Mouse (Mus musculus): Measurements from ENCODE around the gene Ephb2.

The Ephb2 gene

DNA sequence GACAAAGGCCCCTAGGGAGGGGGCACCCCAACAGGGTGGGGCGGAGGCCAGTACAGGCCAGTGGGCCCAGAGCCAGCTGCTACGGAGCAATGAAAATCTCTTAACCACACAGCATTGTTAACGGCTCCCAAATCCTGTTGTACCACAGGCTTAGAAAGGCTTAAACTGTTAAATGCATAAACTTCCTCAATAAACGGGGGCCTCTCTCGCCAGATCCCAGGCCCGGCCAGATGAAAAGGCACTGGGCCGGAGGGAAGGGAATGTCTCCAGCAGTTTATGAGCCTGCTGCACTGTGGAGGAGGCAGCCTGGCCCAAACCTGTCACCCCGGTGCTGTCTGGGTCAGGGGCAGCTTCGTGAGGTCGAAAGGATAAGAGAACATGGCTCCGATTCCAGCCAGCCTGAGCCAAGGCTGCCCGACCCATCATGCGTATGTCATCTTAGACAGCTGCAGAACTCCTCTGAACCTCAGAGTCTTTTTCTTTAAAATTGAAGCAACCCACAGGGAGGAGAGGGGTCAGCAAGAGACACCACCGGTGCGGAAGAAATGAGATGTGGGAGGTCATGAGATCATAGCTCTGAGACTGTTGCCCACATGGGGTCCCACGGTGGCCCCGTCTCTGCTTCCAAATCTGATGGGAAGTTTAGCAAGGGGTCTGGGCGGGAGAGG lies 73.9 kb downstream of the Ephb2 start:
- no peak for DNase-seq (ENCODE audit: low spot score)

DNA sequence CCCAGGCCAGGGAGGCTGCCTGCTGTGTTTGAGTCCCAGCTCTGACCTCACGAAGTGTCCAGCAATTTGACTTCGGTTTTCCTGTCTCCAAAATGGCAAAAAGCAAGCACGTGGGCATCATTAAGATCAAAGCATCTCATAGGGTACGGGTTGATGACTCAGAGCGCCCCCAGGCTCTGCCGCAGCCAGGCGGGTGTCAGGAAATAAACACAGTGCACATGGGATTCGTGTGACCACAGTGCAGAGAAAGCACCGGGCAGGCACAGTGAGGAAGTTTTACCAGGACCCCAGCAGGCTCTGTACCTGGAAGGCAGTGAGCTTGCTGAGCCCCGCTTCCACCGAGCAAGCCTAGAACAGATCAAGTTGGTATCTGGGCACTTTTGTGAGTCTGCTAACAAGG lies 74.9 kb downstream of the Ephb2 start:
- no peak for DNase-seq (ENCODE audit: low spot score)

DNA sequence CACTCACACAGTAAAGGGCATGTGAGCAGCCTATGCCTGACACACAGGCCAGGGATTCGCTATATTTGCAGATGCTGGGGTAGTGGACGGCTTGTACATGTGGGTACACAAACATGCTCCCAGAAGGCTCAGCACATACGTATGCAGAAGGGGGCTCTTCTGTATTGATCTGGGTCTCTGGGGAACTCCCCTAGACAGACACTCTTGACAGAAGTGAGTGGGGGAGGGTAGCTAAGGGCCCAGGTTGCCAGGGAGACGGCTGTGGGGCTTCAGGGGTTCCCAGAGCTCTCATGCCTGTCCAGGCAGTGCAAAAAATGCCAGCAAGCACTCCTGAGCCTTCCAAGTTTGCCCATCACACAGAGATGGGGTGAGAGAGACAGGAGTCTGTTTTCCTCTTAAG lies 78.7 kb downstream of the Ephb2 start:
- no peak for DNase-seq (ENCODE audit: low spot score)

DNA sequence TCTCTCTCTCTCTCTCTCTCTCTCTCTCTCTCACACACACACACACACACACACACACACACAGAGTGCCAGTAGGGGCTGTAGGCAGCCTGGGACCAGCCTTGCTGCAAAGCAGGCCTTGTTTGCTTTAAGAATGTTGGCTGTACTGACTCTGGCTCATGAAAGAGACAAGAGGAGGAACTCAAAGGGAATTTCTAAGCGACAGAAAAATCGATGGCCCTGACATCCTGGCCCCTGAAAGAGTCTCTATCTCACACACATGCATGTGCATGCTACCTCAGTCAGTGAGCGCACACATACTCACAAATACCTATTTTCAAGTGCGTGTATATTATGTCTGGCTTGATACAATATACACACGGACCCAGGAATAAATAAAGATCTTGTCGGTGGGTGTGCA lies 79.3 kb downstream of the Ephb2 start:
- no peak for DNase-seq (ENCODE audit: low spot score)

DNA sequence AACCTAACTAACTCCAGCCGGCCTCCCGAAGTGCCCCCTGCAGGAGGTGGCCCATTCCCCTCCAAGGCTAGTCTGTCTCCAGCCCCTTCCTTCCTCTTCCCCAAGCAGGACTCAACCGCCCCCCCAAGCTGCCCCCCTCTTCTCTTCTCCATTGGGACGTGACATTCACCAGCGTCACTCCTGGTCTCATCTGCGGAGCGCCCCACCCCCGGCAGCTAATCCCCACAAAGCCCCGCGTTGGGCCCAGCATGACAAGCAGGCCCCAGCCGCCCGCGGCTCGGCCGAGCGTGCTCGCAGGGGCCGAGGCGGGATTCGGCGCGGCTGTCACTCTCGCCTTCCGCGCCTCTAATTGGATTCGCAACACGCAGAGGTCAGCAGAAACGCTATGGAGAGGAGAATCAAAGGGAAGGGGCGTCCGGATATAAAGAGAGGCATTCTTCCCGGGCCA lies 80.4 kb downstream of the Ephb2 start:
- DNase-seq (ENCODE audit: low spot score), result no peak

DNA sequence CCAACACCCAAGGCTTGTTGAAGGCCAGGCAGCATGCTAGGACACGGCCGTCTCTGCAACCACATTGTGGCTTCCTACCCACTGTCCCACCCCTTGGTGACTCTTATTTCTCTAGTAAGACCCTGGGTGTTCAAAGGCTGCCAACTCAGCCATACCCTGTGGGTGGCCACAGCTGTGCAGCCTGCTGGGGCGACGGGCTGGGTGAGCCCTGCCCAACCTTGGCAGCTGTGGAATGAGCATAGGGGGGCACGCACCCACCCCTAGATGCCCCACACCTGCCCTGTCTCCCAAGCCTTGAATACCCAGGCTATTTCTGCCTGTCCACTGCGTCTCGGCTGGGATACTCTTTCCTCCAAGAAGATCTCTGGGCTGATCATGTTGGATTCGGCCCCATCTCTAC lies 81.5 kb downstream of the Ephb2 start:
- DNase-seq (ENCODE audit: low spot score), result no peak

DNA sequence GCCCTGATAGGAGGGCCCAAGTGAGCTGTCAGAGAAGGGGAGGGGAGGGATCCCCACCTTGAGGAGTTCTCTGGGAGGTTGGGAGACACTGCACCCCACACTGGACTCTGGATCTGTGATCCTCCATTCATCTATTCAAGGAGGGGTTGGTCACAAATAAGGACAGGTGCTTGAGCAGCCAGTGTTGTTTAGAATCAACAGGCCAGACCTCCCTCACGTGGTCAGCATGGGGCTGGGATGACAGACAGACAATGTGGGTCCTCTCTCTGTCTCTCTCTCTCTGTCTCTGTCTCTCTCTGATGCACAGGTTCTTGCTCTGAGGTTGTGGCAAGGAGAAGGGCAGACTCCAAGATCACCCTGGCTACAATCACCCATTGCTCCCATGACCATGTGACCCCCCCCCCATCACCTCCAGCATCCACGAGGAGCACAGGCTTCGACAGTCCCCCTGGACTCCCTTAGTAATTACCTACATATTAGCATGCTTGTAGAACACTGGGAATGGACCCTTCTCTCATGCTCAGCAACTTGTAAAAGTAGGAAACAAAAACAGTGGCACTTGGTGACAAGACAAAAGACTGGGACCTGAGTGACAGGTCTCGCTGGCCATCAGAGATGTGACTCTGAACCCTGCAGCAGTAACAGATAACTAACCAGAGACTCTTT lies 84.3 kb downstream of the Ephb2 start:
- DNase-seq (ENCODE audit: low spot score), result no peak

DNA sequence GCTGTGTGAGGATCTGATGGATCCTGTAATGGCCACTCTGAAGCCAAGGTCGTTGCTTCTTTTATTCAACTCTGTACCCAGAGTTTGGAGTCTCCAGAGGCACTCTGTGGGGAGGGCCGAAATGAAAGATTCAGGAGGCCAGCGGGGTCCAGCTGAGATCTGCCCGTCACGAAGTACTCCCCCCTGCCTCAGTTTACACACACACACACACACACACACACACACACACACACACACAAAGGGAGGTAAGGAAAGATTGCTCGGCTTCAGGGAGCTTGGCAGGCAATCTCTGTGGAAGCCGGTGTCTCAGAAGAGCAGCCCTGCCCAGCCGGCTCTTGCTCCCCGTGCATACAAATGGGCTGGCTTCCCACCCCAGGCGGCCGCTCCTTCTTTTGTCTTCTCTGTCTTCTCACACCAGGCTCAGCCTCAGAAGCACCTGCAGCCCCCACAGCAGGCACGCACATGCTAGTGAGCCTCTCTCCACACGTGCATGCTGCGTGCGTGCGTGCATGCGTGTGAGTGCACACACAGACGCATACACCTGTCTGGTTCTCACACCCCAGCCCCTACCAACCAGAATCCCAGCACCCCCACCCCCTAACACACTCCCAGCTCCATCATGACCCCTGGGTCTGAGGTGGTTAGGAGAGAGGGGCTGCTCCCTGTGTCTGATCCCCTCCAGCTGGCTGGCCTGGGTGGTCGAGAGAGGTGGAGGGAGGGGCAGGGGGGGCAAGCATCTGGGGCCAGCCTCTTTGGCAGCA lies 85.0 kb downstream of the Ephb2 start:
- DNase-seq (ENCODE audit: low spot score), result no peak

DNA sequence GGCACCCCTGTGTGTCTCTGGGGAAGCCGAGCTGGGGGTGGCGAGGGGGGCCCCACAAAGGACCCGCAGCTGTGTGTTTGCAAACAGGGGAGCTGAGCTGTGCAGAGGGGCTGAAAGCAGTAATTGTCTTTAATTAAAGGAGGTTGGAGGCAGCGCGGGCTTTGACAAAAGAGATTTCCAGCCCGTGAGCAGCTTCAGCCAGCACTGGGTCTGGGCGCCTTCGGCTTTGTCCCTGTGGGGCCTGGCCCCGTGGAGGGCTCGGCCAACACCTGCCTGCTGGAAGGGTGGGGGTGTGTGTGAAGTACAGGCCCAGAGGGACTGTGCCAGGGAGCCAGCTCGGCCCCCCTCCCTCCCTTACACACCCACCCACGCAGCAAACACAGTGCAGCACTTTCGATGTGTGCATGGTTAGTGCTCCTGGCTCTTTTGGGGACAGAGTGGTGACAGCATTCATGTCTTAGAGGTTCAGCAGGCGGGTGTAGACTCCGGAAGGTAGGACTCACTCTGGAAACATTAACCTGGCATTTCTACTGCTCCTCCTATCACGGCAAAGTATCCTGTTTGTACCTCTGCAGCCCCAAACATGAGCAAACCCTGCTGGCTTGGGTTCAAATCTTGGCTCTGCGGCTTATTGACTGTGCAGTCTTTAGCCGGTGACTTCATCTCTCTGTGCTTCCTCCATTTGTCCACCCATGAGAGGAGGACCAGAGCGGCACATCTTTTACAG lies 85.8 kb downstream of the Ephb2 start:
- no peak for DNase-seq (ENCODE audit: low spot score)

DNA sequence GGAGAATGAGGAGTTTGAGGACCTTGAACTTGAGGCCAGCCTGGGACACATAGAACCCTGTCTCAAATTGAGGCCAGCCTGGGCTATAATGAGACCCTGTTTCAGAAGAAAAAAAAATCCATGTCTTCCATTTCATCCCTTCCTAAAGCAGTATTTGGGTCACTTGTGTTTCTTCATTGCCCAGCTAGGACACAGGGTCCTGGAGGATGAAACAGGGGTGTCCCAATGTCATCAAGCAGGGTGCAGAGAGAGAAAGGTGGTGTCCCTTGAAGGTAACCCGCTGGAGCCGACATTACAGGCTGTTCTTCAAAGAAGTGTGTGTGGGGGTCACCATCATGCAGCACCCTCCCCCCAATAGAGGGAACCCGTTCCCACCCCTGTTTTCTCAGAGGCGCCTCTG lies 86.4 kb downstream of the Ephb2 start:
- DNase-seq (ENCODE audit: low spot score), result no peak

DNA sequence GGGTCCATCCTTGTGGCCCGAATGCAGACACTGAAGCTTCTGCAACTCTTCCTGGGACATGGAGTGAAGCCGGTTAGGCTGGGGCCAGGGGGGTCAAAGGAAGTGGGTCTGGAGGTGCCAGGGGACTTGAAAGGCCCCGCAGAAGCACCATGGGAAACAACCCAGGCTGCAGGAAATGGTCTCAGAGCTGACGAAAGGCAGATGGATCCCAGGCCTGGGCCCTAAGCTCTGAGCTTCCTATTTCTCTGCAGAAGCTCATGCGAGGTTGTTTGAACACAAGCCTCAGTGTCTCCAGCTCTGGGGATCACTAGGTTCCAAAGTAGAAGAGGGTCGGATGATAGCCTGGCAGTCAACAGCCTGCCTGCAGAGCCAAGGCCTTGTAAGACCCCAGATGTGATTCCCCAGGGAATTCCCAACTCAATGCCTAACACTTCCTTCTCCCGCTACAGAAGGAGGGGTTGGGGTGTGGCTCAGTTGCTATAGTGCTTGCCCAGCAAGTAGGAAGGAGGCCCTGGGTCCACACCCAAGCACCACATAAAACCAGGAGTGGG lies 86.9 kb downstream of the Ephb2 start:
- DNase-seq (ENCODE audit: low spot score), result no peak

DNA sequence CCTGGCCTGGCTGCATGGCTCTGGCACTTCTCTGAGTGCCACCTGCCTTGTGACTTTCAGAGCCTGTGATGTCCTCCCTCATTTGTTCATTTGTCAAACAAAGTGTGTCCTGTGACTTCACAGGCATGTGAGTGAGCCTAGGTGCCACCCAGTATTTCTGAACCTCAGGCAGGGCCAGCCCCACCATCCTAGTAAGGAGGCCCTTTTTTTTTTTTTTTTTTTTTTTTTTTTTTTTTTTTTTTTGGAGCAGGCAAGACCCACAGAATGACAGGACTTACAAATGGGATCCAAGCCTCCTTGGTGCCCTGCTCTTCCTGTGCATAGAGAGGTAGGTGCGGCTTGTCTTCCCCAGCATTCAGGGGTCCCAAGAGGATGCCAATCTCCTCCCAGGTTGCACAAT lies 89.3 kb downstream of the Ephb2 start:
- DNase-seq (ENCODE audit: low spot score), result no peak

DNA sequence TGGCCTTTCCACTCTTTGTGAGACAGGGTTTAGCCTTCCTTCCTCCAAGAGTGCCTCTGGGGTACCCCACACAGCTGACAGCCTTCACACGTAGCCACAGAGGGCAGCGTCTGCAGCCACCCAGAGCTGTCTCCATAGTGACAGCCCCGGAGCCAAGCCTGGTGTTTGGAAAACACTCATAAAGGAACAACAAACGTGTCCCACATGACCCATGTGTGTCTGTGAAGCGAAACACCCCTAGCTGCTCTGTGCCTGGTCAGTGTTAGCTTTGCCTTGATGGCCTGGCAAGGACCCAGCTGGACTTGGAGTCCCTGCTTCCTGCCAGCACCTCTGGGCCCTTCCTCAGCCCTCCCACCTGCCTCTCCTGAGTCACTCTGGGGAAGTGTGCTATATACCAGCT lies 93.1 kb downstream of the Ephb2 start:
- DNase-seq (ENCODE audit: low spot score), result no peak

DNA sequence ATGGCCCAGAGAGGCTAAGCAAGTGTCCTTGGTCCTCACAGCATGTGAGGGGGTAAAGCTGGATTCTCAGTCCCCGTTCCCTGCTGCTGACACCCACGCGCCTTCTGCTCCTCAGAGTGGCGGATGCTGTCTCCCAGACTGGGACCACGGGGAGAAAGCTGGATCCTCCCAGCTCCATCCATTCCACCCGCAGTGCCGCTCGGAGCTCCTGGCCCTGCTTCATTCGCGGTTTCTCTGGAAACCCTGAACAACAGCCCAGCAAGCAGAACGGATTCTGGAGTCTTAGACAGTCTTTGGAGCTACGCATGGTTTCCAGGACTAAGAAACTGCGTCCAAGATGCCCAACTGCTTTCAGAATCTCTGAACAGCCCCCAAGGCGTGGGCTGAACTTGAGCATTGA lies 93.9 kb downstream of the Ephb2 start:
- peak; percentile 66 for DNase-seq (ENCODE audit: low spot score)

DNA sequence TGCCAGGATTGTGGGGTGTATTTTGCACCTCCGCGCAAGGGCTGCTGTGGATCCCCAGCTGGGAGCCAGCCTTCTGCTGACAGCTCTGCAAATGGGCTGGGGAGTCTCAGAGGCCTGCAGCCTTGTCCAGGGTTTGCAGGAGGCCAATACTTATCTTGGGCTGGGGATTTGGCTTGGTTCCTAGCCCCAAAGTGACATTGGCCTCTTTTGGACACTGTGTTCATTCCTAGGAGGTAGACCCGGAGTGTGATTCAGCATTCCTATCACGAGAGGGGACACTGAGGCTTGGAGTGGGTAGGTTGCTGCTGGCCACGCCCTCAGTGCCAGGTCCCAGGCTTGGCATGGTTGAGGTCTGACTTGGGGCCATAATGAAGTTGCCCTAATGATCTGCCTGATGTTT lies 94.8 kb downstream of the Ephb2 start:
- no peak for DNase-seq (ENCODE audit: low spot score)

DNA sequence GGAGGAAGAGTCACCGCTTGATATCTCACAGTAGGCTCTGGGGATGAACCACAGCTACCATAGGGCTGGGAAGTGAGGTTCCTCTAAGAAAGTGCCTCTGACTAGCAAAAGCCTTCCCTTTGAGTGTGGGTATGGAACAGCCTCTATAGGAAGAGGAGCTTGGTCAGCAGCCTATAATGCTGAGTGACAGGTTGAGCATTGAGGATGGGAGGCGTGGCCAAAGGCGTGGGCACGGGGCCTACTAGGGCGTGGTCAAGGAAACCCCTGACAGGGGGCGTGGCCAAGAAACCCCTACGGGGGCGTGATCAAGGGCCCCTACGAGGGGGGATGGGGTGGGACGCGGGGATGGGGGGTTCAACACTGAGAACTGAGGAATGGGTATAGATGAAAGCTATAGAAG lies 96.6 kb downstream of the Ephb2 start:
- DNase-seq (ENCODE audit: low spot score), result no peak

DNA sequence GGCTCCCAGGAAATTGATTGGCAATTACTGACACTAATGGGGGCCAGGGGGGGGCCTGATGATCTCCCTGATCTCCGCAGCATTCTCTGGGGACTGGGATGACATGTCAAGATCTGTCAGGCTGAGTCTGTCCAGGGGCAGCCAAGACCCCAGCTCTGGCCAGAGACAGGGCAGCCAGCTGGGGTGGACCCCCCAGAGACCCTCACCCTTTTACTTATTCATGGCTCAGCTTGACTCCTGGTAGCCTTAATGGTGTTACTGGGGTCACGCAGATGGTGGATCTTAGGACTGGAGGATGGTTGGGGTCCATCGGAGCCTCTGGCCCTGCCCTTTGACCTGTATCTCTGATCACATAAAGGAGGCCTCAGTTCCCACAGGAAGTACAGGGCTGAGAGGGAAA lies 97.5 kb downstream of the Ephb2 start:
- DNase-seq (ENCODE audit: low spot score), result no peak

DNA sequence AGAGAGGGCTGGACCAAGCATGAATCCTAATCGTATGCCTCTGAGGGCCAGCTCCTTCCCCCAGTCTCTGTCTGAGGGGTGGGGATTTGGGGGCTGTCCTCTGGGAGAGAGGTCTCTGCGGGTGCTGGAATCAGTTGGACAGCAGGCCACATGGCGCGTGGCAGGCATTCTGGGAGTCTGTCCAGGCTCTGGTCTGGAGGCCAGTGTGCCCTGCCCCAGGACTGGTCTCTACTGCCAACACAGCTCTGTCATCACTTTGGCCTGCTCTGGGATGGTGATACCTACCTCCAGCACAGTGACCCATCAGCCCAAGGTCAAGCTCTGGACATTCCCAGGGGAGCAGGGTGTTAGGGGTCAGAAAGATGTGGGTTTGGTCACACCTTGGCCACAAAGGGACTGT lies 99.9 kb downstream of the Ephb2 start:
- no peak for DNase-seq (ENCODE audit: low spot score)

DNA sequence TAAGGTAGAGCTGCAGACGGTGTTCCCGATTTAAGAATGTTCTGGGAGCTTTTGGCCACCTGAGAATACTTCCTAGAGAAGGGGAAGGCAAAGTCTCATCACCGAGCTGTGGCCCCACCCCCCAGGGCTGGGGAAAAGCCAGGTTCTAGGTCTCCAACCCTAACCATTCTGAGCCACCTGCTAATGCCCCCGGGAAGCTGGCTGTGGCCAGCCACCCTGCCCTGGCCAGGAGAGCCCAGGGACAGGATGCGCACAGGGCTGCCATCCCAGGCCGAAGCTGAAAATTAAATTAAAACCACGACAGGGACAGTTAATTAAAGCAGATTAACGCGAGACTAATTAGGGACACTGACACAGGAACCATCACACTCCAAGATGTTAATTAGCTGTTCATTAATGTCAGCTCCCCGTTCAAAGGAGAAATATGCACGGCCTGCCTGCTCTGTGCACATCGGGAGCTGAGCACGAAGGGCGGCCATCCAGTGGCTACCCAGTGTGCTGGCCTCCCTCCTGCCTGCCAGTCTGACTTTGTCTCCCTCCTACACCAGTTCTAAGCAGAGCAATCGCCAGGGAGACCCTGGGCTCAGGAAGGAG lies 101.5 kb downstream of the Ephb2 start:
- no peak for DNase-seq (ENCODE audit: low spot score)

DNA sequence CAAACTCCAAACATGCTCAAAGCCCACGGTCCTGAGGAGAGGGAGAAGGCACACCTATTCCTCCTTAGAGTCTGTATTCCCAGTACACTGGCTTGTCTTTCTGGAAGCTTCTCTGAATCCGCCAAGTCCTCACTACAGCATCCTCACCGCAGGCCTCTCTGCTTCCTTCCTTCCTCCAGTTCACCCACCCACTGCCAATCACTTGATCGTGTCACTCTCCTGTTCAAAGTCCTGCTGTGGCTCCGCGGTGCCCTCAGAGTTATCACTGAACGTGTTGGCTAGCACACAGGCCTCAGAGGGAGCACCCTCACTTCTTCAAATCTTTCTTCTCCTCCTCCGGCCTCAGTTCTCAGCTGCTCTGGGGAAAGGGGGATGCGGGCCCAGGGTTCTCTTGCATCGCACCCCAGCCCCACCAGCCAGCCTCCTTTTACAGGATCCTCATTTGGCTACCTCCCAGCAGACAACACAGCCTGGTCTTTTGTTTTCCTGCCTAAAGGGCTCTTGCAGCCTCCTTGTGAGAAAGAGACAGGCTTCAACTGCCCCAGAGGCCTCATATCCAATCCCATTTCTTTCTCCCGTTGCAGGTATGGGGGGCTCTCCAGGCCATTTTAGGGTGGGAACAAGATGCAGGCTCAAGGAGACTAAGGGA lies 102.4 kb downstream of the Ephb2 start:
- no peak for DNase-seq (ENCODE audit: low spot score)

DNA sequence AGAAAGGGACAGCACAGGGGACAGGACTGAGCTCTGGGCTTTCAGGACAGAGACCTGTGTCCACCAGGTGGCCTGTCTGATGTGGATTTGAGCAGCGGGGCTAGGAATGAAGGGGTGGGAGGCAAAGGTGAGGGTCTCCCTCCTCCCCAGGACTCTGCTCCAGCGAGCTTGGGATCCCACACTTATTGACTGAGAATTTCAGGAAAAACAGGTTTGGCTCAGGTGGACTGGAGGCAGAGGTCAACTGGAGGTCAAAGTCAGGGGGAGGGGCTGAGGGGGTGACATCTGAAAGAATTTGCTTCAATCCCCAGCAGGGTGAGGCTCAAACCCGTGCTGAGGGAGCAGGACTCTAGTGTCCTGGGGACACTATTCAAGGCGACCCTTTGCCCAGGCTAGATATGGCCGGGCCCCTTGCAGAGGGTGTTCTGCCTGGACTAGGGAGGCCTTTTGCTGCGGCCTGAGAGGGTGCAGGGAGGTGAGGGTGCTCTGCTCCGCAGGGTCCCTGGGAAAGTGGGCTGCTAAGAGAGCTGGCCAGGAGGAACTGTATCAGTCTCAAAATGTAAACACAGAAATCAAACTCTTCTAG lies 103.2 kb downstream of the Ephb2 start:
- no peak for DNase-seq (ENCODE audit: low spot score)
